Mouse (Mus musculus): ENCODE results near the gene Hs3st5. TPM values are rescaled to one million over a fixed set of nuclear protein-coding genes. Genes with fewer than 3 reads are reported as not detected.
A peak's percentile ranks its signal among the peaks of the same experiment; 100 is the strongest.
"Not testable (repeated sequence)": the region's sequence is repeated elsewhere in the genome, so short reads cannot be mapped to it uniquely, and the experiment has no call there.

Hs3st5 gene
- total and polyA plus RNA-seq, 2 experiments from 2014 or later = 33.8 to 62.1 TPM

DNA sequence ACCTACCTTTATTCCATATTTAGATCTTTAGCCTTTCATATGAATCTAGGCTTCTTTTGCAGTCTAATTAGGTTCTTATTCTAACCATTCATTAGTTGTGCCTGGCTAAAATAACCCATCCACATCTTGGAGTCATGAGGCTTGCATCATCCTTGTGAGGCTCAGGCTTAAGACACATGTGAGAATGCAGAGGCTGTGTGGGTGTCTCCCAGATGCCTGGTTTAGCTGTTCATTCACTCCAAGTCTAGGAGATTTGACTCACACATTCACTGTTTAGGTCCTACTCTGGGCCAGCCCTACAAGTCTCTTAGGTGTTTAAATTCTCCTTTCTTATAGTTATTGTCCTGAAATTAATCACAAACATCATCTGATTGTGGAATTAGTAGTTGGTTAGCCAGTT lies 17.3 kb downstream of the Hs3st5 start:
- ATAC-seq (no peak), DNase-seq (ENCODE audit: low spot score) (no peak)
- Histone ChIP-seq H3K27me3 (ENCODE audit: insufficient read depth, low read length) (no peaks in the 10 kb centered on the region), H3K9me3 (ENCODE audit: low read length) (no peaks in the 10 kb centered on the region), H3K4me1 (ENCODE audit: insufficient read depth, low read length) (no peaks in the 10 kb centered on the region), H3K36me3 (ENCODE audit: insufficient read depth, low read length) (no peaks in the 10 kb centered on the region), H3K27ac (no peak overlapping the region), H3K9ac (replicated peaks; ENCODE audit: low read length) (no peak overlapping the region), H3K4me2 (ENCODE audit: low read depth, low read length) (no peak overlapping the region), H3K4me3 (ENCODE audit: low read length) (no peak overlapping the region)
- TF ChIP-seq CTCF (IDR thresholded peaks at IDR 0.05; ENCODE audit: low read depth) = no peak

DNA sequence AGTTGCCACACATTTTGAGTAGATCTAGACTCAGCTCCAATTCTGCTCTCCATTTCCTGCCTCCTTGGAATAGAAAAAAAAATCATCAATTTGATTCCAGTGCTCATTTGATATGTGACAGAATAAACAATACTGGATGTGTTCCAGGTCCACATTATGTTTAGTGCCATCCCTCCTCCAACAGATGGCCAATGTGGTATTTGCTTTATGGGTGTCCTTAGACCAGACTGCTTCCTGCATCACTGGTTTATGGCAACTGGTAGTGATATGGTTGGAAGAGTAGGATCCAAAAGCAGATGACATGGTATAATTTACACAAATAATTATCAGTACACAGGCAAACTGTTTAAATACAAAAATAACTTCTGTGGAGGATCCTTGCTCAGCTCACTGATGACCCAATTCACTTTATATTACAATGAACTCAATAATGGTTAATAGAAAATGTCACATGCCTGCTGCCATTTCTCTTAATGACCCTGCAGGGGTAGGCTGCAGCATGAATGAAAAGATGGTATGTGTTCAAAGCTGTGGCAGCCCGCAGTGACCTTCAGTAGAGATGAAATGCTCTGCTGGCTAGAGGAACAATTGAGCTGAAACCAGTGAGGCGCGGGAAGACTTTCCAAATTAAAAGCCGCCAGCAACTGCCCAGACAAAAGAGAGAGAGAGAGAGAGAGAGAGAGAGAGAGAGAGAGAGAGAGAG lies 27.2 kb downstream of the Hs3st5 start:
- no peaks in the 10 kb centered on the region for H3K36me3 ChIP-seq (ENCODE audit: insufficient read depth, low read length)
- no peak overlapping the region for H3K4me2 ChIP-seq (ENCODE audit: low read depth, low read length)
- no peak for TF ChIP-seq CTCF (IDR thresholded peaks at IDR 0.05; ENCODE audit: low read depth)
- 13% methylated on average over 4 of the region's 4 CpGs for WGBS
- H3K9me3 ChIP-seq (ENCODE audit: low read length) = no peaks in the 10 kb centered on the region
- H3K4me1 ChIP-seq (ENCODE audit: insufficient read depth, low read length) = no peaks in the 10 kb centered on the region
- H3K9ac ChIP-seq (replicated peaks; ENCODE audit: low read length) = no peak overlapping the region
- no peaks in the 10 kb centered on the region for H3K27me3 ChIP-seq (ENCODE audit: insufficient read depth, low read length)
- DNase-seq (ENCODE audit: low spot score) (peak; percentile 72), ATAC-seq (peak; percentile 88)
- 0 out of 2 replicates have a peak overlapping the region, but pooled peaks have one; percentile 45 for H3K27ac ChIP-seq
- no peak overlapping the region for H3K4me3 ChIP-seq (ENCODE audit: low read length)

DNA sequence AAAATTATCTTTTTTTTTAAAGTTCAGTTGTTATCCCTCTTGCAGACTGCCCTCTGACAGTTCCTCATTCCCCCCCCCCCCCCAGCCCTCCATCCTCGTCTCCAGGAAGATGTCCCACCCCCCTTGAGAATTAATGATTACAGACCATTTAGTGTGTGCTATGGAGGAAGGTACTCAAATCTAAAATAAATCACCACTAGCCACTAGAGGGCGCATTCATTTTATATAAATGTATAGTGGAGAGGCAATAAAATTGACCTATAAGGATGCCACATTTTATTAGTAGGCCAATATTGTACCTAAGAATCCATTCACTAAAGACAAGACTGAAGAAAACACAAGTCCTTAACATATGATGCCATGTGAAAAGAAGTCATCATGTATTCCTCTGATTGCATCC lies 40.0 kb downstream of the Hs3st5 start:
- 17% methylated on average over 2 of the region's 2 CpGs for WGBS
- Histone ChIP-seq H3K4me2 (ENCODE audit: low read depth, low read length) (no peak overlapping the region), H3K4me1 (ENCODE audit: insufficient read depth, low read length) (no peaks in the 10 kb centered on the region), H3K27ac (no peak overlapping the region), H3K9me3 (ENCODE audit: low read length) (no peaks in the 10 kb centered on the region), H3K27me3 (ENCODE audit: insufficient read depth, low read length) (no peaks in the 10 kb centered on the region), H3K4me3 (ENCODE audit: low read length) (no peak overlapping the region), H3K36me3 (ENCODE audit: insufficient read depth, low read length) (no peaks in the 10 kb centered on the region), H3K9ac (replicated peaks; ENCODE audit: low read length) (no peak overlapping the region)
- peak; percentile 60 for DNase-seq (ENCODE audit: low spot score)
- TF ChIP-seq CTCF (IDR thresholded peaks at IDR 0.05; ENCODE audit: low read depth) = peak; percentile 49
- no peak for ATAC-seq

DNA sequence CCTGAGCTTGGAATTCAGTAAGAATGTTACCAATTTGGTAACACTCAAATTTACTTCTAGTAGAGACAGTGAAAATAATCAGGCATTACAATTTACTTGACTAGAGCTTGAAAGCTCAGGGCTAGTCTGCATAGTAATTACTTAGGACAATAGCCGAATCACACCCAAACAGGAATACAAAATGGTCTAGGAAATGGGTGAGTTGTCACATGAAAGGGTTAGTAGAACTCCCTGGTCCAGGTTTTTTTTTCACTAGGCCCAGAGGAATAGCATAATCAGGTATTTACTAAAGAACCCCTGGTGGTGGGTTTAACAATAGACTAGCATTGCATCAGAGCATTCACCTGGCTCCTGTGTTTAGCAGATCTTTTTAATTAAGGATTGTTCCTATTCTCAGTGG lies 41.1 kb downstream of the Hs3st5 start:
- ATAC-seq = not testable (repeated sequence)

DNA sequence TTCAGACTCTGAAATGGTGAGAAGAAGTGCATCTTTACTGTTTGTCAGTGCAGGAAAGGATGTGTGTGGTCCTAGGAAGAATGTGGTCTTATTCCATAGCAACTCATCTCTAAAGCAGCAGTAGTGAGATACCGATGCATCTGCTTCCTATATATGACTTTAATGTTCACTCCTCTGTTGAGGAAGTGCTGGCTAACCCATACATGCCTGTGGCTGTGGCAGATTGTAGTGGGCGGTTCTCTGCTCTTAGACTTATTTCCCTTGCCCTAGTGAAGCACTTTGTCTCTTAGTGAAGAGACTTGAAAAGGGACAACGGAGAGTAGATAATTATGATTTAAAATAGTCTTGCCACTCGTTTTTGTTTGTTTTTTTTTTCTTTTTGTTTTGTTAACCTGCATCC lies 47.4 kb downstream of the Hs3st5 start:
- Histone ChIP-seq H3K9me3 (ENCODE audit: low read length) (no peaks in the 10 kb centered on the region), H3K27me3 (ENCODE audit: insufficient read depth, low read length) (no peaks in the 10 kb centered on the region), H3K4me3 (ENCODE audit: low read length) (no peak overlapping the region), H3K4me2 (ENCODE audit: low read depth, low read length) (no peak overlapping the region), H3K36me3 (ENCODE audit: insufficient read depth, low read length) (no peaks in the 10 kb centered on the region), H3K27ac (no peak overlapping the region), H3K4me1 (ENCODE audit: insufficient read depth, low read length) (no peaks in the 10 kb centered on the region), H3K9ac (replicated peaks; ENCODE audit: low read length) (no peak overlapping the region)
- WGBS = 71% methylated on average over 4 of the region's 4 CpGs
- no peak for TF ChIP-seq CTCF (IDR thresholded peaks at IDR 0.05; ENCODE audit: low read depth)
- no peak for DNase-seq (ENCODE audit: low spot score)
- ATAC-seq = no peak

More for the DNA sequence above, 41.1 kb downstream of the Hs3st5 start:
- H3K4me3 ChIP-seq (ENCODE audit: low read length); H3K27ac ChIP-seq; H3K27me3 ChIP-seq (ENCODE audit: insufficient read depth, low read length); H3K4me1 ChIP-seq (ENCODE audit: insufficient read depth, low read length); H3K4me2 ChIP-seq (ENCODE audit: low read depth, low read length); DNase-seq (ENCODE audit: low spot score); H3K9me3 ChIP-seq (ENCODE audit: low read length); H3K9ac ChIP-seq (replicated peaks; ENCODE audit: low read length); H3K36me3 ChIP-seq (ENCODE audit: insufficient read depth, low read length): not testable (repeated sequence)
- 76% methylated on average over 1 of the region's 1 CpGs for WGBS

DNA sequence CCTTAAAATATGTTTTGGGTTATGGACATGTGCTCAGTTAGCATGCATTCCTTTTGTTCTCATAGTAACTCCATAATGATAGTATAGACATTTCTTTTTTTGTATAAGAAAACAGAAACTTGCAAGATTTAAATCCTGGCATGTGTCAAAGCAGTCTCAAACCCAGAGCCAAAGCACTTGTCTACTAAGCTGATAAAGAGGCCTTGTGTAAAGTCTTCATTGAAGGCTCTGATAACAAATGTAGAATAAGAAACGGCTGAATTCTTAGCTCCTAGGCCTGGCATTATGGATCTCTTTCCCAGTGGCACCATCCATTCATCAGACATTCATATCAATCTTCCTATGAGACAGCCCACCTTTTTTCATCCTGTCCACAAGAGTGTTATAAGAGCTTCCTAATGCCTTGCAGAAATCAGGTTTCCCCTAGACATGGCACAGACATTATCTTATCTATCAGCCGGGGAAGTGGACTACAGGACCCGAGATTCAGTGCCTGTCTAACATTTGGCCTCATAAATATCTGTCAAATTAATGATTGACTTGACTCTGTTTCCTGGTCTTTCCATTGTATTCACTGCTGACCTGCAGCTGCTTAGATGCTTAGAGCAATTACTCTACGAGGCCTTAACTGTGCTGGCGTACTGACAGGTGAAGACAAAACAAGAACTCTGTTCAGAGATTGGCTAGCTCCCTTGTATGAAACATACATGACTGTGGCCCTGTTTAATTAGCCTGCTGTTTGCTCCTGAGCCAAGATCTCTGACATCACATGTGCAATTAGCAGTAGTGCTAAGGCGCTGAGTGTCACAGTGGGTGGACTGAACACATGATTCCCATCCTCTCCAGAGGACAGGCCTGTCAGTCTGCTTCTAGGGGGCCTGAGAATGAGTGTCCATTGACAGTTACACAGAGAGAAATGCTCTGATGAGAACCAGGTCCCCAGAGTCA lies 48.6 kb downstream of the Hs3st5 start:
- Histone ChIP-seq H3K27me3 (ENCODE audit: insufficient read depth, low read length) (no peaks in the 10 kb centered on the region), H3K27ac (no peak overlapping the region), H3K36me3 (ENCODE audit: insufficient read depth, low read length) (no peaks in the 10 kb centered on the region), H3K9ac (replicated peaks; ENCODE audit: low read length) (no peak overlapping the region), H3K4me2 (ENCODE audit: low read depth, low read length) (no peak overlapping the region), H3K4me1 (ENCODE audit: insufficient read depth, low read length) (no peaks in the 10 kb centered on the region), H3K4me3 (ENCODE audit: low read length) (no peak overlapping the region), H3K9me3 (ENCODE audit: low read length) (no peaks in the 10 kb centered on the region)
- WGBS = 56% methylated on average over 6 of the region's 6 CpGs
- no peak for TF ChIP-seq CTCF (IDR thresholded peaks at IDR 0.05; ENCODE audit: low read depth)
- peak; percentile 43; the same call in 1 of the 2 replicates for ATAC-seq
- DNase-seq (ENCODE audit: low spot score) = peak; percentile 11

Data from hindbrain, postnatal 0 days (tissue).